Mouse (Mus musculus) intestine, embryonic 16.5 days (tissue): ENCODE data around the gene Cfap46. TPM values are rescaled to one million over a fixed set of nuclear protein-coding genes. Genes with fewer than 3 reads are reported as not detected.

ENCODE experiments used
- ATAC-seq: fragments of 200-750 bp; cut with Nextera tagmentation; 2 replicates; pipeline ENCODE4 v1.8.0; 2017; ENCODE audit warnings: moderate TSS enrichment, moderate library complexity
- H3K27ac ChIP-seq: fragments of 300-500 bp; sonication (generic); 2 replicates; pipeline ENCODE4 v1.5.1; 2014; ENCODE audit warnings: mild to moderate bottlenecking, low read length
- H3K27me3 ChIP-seq: fragments of 300-500 bp; sonication (generic); replicated peaks from 2 replicates; pipeline ENCODE4 v1.6.1; 2014; ENCODE audit warnings: low read length, control low read depth, mixed read lengths; ENCODE audit not compliant: control insufficient read depth, insufficient read depth
- H3K36me3 ChIP-seq: fragments of 300-500 bp; sonication (generic); 2 replicates; pipeline ENCODE4 v1.6.1; 2014; ENCODE audit warnings: low read length, control low read depth; ENCODE audit not compliant: control insufficient read depth, insufficient read depth
- H3K4me1 ChIP-seq: fragments of 300-500 bp; sonication (generic); 2 replicates; pipeline ENCODE4 v1.6.1; 2014; ENCODE audit warnings: low read length, control low read depth, mixed read lengths; ENCODE audit not compliant: control insufficient read depth, insufficient read depth
- H3K4me2 ChIP-seq: fragments of 300-500 bp; sonication (generic); 2 replicates; pipeline ENCODE4 v1.6.1; 2014; ENCODE audit warnings: low read depth, low read length, control low read depth
- H3K4me3 ChIP-seq: fragments of 300-500 bp; sonication (generic); 2 replicates; pipeline ENCODE4 v1.5.1; 2014; ENCODE audit warnings: mild to moderate bottlenecking, low read length
- H3K9ac ChIP-seq: fragments of 300-500 bp; sonication (generic); 2 replicates; pipeline ENCODE4 v1.6.1; 2014; ENCODE audit warnings: low read depth, low read length
- H3K9me3 ChIP-seq: fragments of 300-500 bp; sonication (generic); 2 replicates; pipeline ENCODE4 v1.6.1; 2016; ENCODE audit warnings: low read length, control low read depth; ENCODE audit not compliant: control insufficient read depth
- WGBS: fragments of 180-500 bp; shearing (Covaris S2); extraction: QIAGEN DNeasy Blood & Tissue Kit; methylation state at CpG from one replicate; pipeline ENCODE4 v1.1.7; 2014; 5-methylcytosine and 5-hydroxymethylcytosine counted together
- polyA plus RNA-seq: library from polyadenylated mRNA; unstranded; fragments of >200 nt; fragmentation: Nextera tagmentation; extraction: Ambion mirVana; gene quantifications from 2 replicates; pipeline ENCODE4 v1.2.1, GENCODE M21; 2015

The Cfap46 gene
- 0.13 and 0.23 TPM in 2 replicates for polyA plus RNA-seq

DNA sequence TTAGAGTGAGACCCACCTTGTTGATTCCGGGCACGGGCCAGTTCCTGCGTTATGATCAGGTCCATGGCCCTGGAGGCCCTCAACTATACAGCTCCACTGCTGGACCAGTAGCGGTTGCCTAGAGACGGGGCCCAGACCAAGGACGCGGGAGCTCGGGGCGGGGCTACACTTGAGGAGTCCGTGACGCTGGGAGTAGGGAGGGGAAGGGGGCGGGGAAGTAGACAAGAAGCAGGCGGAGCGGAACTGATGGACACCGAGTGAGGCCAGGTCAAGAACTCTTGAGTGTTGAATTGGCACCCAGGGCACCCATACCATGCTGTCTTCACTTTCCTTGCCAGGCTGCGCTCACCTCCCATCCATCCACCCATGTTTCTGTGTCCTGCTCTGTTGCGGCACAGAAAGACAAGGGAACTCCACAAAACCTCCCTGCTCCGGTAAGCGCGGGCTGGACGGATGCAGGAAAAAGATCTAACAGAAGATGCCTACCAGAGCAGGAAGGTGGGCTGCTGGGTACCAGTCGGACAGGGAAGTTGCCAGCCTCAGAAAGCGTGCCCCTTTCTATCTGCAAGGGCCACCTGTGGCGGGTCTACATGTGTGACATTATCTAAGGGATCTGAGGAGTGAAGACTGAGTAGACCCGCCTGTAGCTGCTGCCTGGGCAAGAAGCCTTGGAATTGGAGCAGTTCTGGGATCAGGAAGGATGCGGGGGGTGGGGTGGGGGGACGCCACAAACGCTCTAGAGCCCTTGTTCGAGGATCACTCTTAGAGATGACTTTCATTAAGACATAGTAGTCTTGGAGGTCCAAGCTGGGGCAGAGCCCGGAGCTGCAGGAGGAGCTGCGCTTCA lies at the start of gene Cfap46:
TSS of gene Cfap46 (minus strand) at position 112 of the 847 bp plus-strand sequence.
- no peaks in the 10 kb centered on the region for H3K27me3 ChIP-seq
- H3K27ac ChIP-seq, result peak within 1 kb of the TSS; percentile 19; the same call in 1 of the 2 replicates
- peak within 1 kb of the TSS; percentile 97 for H3K4me2 ChIP-seq
- peak; percentile 95 for ATAC-seq
- peak within 1 kb of the TSS; percentile 63 for H3K4me3 ChIP-seq
- no peaks in the 10 kb centered on the region for H3K36me3 ChIP-seq
- H3K9me3 ChIP-seq, result no peaks in the 10 kb centered on the region
- H3K9ac ChIP-seq, result peak within 1 kb of the TSS; percentile 64
- H3K4me1 ChIP-seq, result peaks cover 9% of the 10 kb centered on the region; the same call in 1 of the 2 replicates
- under 1% methylated on average over 31 of the region's 31 CpGs for WGBS

DNA sequence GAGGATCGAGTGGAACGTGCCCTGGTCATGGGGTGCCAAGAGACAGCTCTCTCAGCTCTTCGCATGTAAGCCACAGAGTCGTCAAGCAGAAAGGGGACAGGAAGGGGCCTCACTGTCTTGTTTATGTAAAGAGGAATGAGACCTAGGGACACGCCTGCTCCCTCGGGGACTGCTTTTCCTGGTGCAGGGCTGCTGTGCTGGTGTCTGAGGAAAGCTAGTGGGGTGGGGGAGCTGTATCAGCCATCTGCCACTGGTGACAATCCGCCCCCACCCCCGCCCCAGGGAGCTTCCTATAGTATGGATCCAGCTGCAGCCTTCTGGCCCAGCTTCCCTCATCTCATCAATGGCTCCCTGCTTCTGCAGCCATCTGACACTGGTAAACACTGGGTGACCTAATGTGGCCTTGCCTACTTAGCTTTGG lies 47.7 kb upstream of the Cfap46 start:
- Histone ChIP-seq H3K27me3 (no peaks in the 10 kb centered on the region), H3K27ac (peak overlapping the region; percentile 14; the same call in 1 of the 2 replicates), H3K36me3 (no peaks in the 10 kb centered on the region), H3K9ac (no peak overlapping the region), H3K4me1 (peaks cover 5% of the 10 kb centered on the region; the same call in 1 of the 2 replicates), H3K4me2 (no peak overlapping the region), H3K9me3 (no peaks in the 10 kb centered on the region), H3K4me3 (no peak overlapping the region)
- WGBS, result 27% methylated on average over 8 of the region's 8 CpGs
- ATAC-seq, result peak; percentile 55

DNA sequence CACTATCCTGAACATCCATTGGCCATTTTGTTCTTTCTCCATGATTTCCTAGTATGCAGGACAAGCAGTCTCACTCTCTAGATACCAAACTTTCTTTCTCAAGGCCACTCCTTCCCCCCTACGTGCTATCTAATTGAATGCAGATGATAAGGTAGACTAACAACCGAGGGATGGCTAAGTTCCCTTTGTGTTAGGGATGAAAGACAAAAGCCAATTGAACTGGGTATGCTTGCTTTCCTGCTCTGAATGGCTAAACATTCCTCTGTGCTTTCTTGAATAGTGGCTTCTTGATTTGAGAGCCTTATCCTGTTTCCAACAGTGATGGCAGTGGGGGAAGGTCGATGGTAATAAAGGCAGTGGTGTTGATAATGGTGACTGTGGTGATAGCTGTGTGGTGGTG lies 43.5 kb upstream of the Cfap46 start:
- H3K9me3 ChIP-seq, result no peaks in the 10 kb centered on the region
- no peak for ATAC-seq

DNA sequence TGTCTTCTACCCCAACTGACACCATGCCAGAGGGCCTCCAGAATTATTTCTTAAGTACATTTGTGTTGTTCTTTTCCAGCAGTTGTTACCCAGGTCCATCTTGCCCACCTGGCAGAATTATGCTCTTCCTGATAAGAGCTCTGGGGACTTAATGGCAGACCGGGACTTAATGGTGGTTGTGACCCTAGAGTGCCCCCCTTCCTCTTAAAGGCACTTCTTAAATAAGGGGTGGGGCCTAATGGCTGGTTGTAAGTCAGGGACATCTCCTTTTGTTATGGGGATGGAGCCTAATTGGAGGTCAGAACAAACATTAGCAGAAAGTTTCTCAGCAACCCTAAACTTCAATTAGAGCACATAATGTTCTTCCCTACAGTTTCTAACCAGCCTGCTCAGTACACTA lies 42.0 kb upstream of the Cfap46 start:
- no peak overlapping the region for H3K27ac ChIP-seq
- no peak overlapping the region for H3K9ac ChIP-seq
- H3K4me2 ChIP-seq, result no peak overlapping the region
- no peak overlapping the region for H3K4me3 ChIP-seq
- ATAC-seq, result no peak
- no peaks in the 10 kb centered on the region for H3K9me3 ChIP-seq
- 20% methylated on average over 1 of the region's 1 CpGs for WGBS
- no peaks in the 10 kb centered on the region for H3K27me3 ChIP-seq
- H3K36me3 ChIP-seq, result no peaks in the 10 kb centered on the region
- H3K4me1 ChIP-seq, result no peaks in the 10 kb centered on the region

More for the DNA sequence above, 43.5 kb upstream of the Cfap46 start:
- 34% methylated on average over 3 of the region's 3 CpGs for WGBS
- no peak overlapping the region for H3K4me3 ChIP-seq
- H3K36me3 ChIP-seq, result no peaks in the 10 kb centered on the region
- no peaks in the 10 kb centered on the region for H3K27me3 ChIP-seq
- H3K9ac ChIP-seq, result no peak overlapping the region
- no peak overlapping the region for H3K27ac ChIP-seq
- H3K4me1 ChIP-seq, result peaks cover 5% of the 10 kb centered on the region; the same call in 1 of the 2 replicates
- H3K4me2 ChIP-seq, result no peak overlapping the region

DNA sequence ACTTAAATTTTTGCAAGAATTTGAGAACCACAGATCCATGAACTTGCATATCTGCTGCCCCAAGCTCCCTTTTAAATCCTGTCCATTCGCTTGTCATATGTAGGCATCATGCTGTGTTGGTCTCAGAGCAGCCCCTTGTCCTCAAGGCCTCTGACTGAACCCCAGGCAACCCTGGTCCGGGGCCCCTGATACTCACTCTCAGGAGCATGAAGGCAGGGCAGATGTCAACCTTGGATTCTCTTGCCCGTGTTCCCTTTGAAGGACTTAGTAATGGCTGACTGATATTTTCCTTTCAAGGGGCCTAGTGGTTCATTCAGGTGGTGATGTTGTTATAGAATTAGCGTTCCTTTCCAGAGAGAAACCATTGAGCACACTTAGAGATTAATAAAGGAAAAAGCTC lies 40.4 kb upstream of the Cfap46 start:
- H3K9ac ChIP-seq, result no peak overlapping the region
- H3K4me2 ChIP-seq, result no peak overlapping the region
- H3K27me3 ChIP-seq, result no peaks in the 10 kb centered on the region
- no peaks in the 10 kb centered on the region for H3K4me1 ChIP-seq
- H3K9me3 ChIP-seq, result no peaks in the 10 kb centered on the region
- no peak overlapping the region for H3K4me3 ChIP-seq
- H3K27ac ChIP-seq, result no peak overlapping the region
- 81% methylated on average over 4 of the region's 4 CpGs for WGBS
- ATAC-seq, result no peak
- H3K36me3 ChIP-seq, result no peaks in the 10 kb centered on the region

DNA sequence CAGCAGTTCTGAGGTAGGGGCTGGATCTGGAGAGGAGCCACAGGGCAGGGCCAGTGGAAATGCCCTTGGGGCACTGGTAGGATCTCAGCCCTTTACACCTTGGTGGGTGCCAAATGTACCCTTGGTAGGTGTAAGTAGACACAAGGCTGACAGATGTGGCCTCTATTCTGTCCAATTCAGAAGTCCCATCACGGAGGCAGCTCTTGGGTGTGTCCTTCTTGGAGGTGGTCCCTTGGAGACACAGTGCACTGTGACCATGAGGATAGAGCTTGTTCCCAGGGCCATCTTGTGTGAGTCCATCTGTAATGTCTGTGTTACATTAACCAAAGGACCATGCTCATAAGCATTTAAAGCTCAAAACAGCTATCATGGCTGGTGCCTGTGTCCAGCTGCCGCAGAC lies 37.6 kb upstream of the Cfap46 start:
- Histone ChIP-seq H3K4me1 (no peaks in the 10 kb centered on the region), H3K4me2 (no peak overlapping the region), H3K4me3 (no peak overlapping the region), H3K9ac (no peak overlapping the region), H3K27me3 (no peaks in the 10 kb centered on the region), H3K9me3 (no peaks in the 10 kb centered on the region), H3K27ac (no peak overlapping the region), H3K36me3 (no peaks in the 10 kb centered on the region)
- 92% methylated on average over 2 of the region's 2 CpGs for WGBS
- no peak for ATAC-seq

DNA sequence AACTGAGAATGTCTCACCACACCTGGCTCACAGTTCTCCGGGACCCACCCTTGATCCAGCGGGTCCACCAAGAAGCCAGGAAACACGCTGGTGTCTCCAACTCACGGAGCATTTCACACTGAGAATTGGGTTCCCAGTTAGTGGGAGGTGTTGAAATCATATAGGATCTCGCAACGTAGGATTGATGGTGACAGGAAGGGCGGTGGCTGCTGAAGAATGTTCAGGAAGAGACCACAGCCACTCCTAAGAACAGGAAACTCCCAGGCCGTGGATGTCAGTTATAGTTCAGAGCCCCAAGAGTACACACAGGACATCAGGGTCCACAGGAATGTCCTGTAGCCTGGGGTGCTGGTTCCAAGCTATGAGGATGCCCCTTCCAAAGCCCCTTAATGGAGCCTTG lies 34.2 kb upstream of the Cfap46 start:
- H3K27ac ChIP-seq, result no peak overlapping the region
- no peak overlapping the region for H3K4me2 ChIP-seq
- 84% methylated on average over 8 of the region's 8 CpGs for WGBS
- no peak overlapping the region for H3K9ac ChIP-seq
- H3K4me3 ChIP-seq, result no peak overlapping the region
- H3K27me3 ChIP-seq, result no peaks in the 10 kb centered on the region
- H3K36me3 ChIP-seq, result no peaks in the 10 kb centered on the region
- no peaks in the 10 kb centered on the region for H3K9me3 ChIP-seq
- ATAC-seq, result no peak
- no peaks in the 10 kb centered on the region for H3K4me1 ChIP-seq

DNA sequence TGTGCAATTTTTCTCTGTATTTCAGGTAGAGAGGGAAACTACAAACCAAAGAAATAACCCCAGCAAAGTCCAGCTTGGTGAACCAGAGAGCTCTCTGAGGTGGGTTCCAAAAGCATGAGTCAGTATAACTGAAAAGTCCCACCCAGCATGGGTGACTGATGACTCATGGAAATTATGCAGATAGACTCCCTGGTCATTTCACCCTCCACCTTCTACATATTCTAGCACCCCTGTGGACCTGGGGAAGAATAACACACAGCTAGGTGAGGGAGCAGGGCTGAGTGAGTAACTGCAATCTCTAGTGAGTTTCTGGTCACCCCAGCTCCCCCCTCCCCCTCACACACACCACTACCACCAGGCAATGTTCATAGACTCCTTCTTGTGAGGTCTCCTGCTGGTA lies 28.2 kb upstream of the Cfap46 start:
- Histone ChIP-seq H3K9ac (no peak overlapping the region), H3K9me3 (no peaks in the 10 kb centered on the region), H3K36me3 (no peaks in the 10 kb centered on the region), H3K4me2 (no peak overlapping the region), H3K27me3 (no peaks in the 10 kb centered on the region), H3K27ac (no peak overlapping the region), H3K4me1 (no peaks in the 10 kb centered on the region), H3K4me3 (no peak overlapping the region)
- ATAC-seq, result no peak

DNA sequence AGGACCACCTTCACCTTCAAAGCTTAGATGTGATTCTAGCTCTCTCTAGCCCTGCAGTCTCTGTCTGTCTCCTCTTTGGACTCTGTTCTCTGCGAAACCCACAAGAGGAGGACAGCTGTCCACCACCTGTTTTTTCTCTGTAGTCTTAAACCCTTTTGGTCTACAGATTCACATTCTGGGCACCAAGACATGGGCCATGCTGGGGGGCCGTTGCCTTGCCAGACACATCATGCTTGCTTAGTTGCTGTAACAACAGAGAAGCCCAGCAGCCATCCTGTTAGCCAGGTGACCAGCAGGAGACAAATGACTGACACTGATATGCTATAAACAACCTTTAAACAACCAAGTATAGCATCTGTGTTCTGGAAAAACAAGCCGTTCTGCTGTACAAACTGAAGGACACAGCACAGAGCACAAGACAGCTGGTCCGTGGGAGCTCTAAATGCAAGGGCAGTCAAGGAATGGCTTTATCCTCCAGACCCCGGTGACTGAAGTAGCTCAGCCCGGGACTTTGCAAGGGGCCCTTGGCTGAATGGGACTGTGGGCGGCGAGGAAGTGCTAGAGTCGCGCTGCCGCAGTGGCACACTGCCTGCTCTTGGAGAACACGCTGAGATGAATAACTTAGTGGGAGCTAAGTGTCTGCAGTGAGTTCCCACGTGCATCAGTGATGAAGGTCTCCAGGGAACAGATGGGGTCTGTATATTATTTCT lies 22.9 kb upstream of the Cfap46 start:
- Histone ChIP-seq H3K4me1 (no peaks in the 10 kb centered on the region), H3K36me3 (no peaks in the 10 kb centered on the region), H3K9ac (no peak overlapping the region), H3K4me3 (no peak overlapping the region), H3K27ac (no peak overlapping the region), H3K27me3 (no peaks in the 10 kb centered on the region), H3K9me3 (no peaks in the 10 kb centered on the region), H3K4me2 (no peak overlapping the region)
- ATAC-seq, result no peak
- 36% methylated on average over 13 of the region's 13 CpGs for WGBS
